Mouse (Mus musculus) stomach, embryonic 16.5 days (tissue): Measurements from ENCODE around the gene Chat. TPM values are rescaled to one million over a fixed set of nuclear protein-coding genes. Genes with fewer than 3 reads are reported as not detected.

Experiments
- ATAC-seq: fragments of 200-750 bp; cut with Nextera tagmentation; 2 replicates; pipeline ENCODE4 v1.8.0; 2017; ENCODE audit warnings: moderate number of reproducible peaks, moderate TSS enrichment; ENCODE audit not compliant: insufficient read depth, low FRiP score
- H3K27ac ChIP-seq: fragments of 300-500 bp; sonication (generic); 2 replicates; pipeline ENCODE4 v1.5.1; 2014; ENCODE audit warnings: low read length
- H3K27me3 ChIP-seq: fragments of 300-500 bp; sonication (generic); 2 replicates; pipeline ENCODE4 v1.6.1; 2014; ENCODE audit warnings: low read length, control low read depth, mixed read lengths; ENCODE audit not compliant: control insufficient read depth, insufficient read depth
- H3K36me3 ChIP-seq: fragments of 300-500 bp; sonication (generic); 2 replicates; pipeline ENCODE4 v1.6.1; 2014; ENCODE audit warnings: low read length; ENCODE audit not compliant: control insufficient read depth, insufficient read depth
- H3K4me1 ChIP-seq: fragments of 300-500 bp; sonication (generic); 2 replicates; pipeline ENCODE4 v1.6.1; 2014; ENCODE audit warnings: low read length, control low read depth, mixed read lengths; ENCODE audit not compliant: control insufficient read depth, insufficient read depth
- H3K4me2 ChIP-seq: fragments of 300-500 bp; sonication (generic); 2 replicates; pipeline ENCODE4 v1.6.1; 2014; ENCODE audit warnings: low read depth, low read length, mixed read lengths
- H3K4me3 ChIP-seq: fragments of 300-500 bp; sonication (generic); replicated peaks from 2 replicates; pipeline ENCODE4 v1.5.1; 2014; ENCODE audit warnings: mild to moderate bottlenecking, low read length
- H3K9ac ChIP-seq: fragments of 300-500 bp; sonication (generic); 2 replicates; pipeline ENCODE4 v1.6.1; 2014; ENCODE audit warnings: low read length
- H3K9me3 ChIP-seq: fragments of 300-500 bp; sonication (generic); replicated peaks from 2 replicates; pipeline ENCODE4 v1.6.1; 2016; ENCODE audit warnings: low read length, control low read depth; ENCODE audit not compliant: control insufficient read depth
- WGBS: fragments of 180-500 bp; shearing (Covaris S2); extraction: QIAGEN DNeasy Blood & Tissue Kit; methylation state at CpG from one replicate; pipeline ENCODE4 v1.1.7; 2014; 5-methylcytosine and 5-hydroxymethylcytosine counted together
- polyA plus RNA-seq: library from polyadenylated mRNA; unstranded; fragments of >200 nt; fragmentation: Nextera tagmentation; extraction: Ambion mirVana; gene quantifications from 2 replicates; pipeline ENCODE4 v1.2.1, GENCODE M21; 2015

Gene Chat
- polyA plus RNA-seq: 0.76 and 0.95 TPM in 2 replicates

- no peak within 1 kb of the TSS for H3K9ac ChIP-seq
- H3K9me3 ChIP-seq: no peaks in the 10 kb centered on the region
- peak within 1 kb of the TSS; percentile 29 for H3K4me3 ChIP-seq
- H3K27ac ChIP-seq: no peak within 1 kb of the TSS
- H3K36me3 ChIP-seq: no peaks in the 10 kb centered on the region
- H3K27me3 ChIP-seq: peaks cover 64% of the 10 kb centered on the region
- H3K4me1 ChIP-seq: peaks cover 11% of the 10 kb centered on the region; the same call in 1 of the 2 replicates
- no peak for ATAC-seq
- peak within 1 kb of the TSS; percentile 52 for H3K4me2 ChIP-seq
- WGBS: 14% methylated on average over 13 of the region's 13 CpGs
Observed at GRCm38 (mm10) chr14:32465889-32466288, at the start of gene Chat. Chat (minus strand) TSS chr14:32465989.

- Histone ChIP-seq H3K4me2 (peak within 1 kb of the TSS; percentile 73), H3K36me3 (0 out of 2 replicates have a peak, but pooled peaks cover 7% of the 10 kb centered on the region), H3K4me3 (peak within 1 kb of the TSS; percentile 79), H3K27me3 (no peaks in the 10 kb centered on the region), H3K27ac (peak within 1 kb of the TSS; percentile 46; the same call in 1 of the 2 replicates), H3K9me3 (no peaks in the 10 kb centered on the region), H3K9ac (peak within 1 kb of the TSS; percentile 79), H3K4me1 (peaks cover 9% of the 10 kb centered on the region)
- under 1% methylated on average over 62 of the region's 62 CpGs for WGBS
- ATAC-seq: peak; percentile 95
Observed at GRCm38 (mm10) chr14:32513336-32514032, 47.7 kb upstream of the Chat start, which contains the start of gene Ercc6. Ercc6 (plus strand) TSS chr14:32513521.

- WGBS: 37% methylated on average over 9 of the region's 9 CpGs
- no peak for ATAC-seq
- Histone ChIP-seq H3K36me3 (0 out of 2 replicates have a peak, but pooled peaks cover 7% of the 10 kb centered on the region), H3K4me3 (peak overlapping the region; percentile 79), H3K9me3 (no peaks in the 10 kb centered on the region), H3K9ac (peak overlapping the region; percentile 79; the same call in 1 of the 2 replicates), H3K4me2 (peak overlapping the region; percentile 73), H3K27ac (no peak overlapping the region), H3K27me3 (no peaks in the 10 kb centered on the region), H3K4me1 (peaks cover 9% of the 10 kb centered on the region)
Observed at GRCm38 (mm10) chr14:32512912-32513311, 47.1 kb upstream of the Chat start.

- H3K9me3 ChIP-seq: no peaks in the 10 kb centered on the region
- H3K27ac ChIP-seq: no peak overlapping the region
- no peaks in the 10 kb centered on the region for H3K36me3 ChIP-seq
- H3K4me1 ChIP-seq: peaks cover 8% of the 10 kb centered on the region
- no peak for ATAC-seq
- no peak overlapping the region for H3K4me2 ChIP-seq
- no peak overlapping the region for H3K9ac ChIP-seq
- H3K27me3 ChIP-seq: no peaks in the 10 kb centered on the region
- 80% methylated on average over 6 of the region's 6 CpGs for WGBS
- H3K4me3 ChIP-seq: no peak overlapping the region
Observed at GRCm38 (mm10) chr14:32509443-32509961, 43.7 kb upstream of the Chat start.

- no peak for ATAC-seq
- Histone ChIP-seq H3K9me3 (no peaks in the 10 kb centered on the region), H3K27ac (no peak overlapping the region), H3K36me3 (no peaks in the 10 kb centered on the region), H3K4me1 (peaks cover 3% of the 10 kb centered on the region), H3K9ac (no peak overlapping the region), H3K4me3 (no peak overlapping the region), H3K27me3 (no peaks in the 10 kb centered on the region), H3K4me2 (no peak overlapping the region)
- 50% methylated on average over 10 of the region's 10 CpGs for WGBS
Observed at GRCm38 (mm10) chr14:32508105-32508835, 42.5 kb upstream of the Chat start.

- ATAC-seq: no peak
- Histone ChIP-seq H3K36me3 (no peaks in the 10 kb centered on the region), H3K9ac (no peak overlapping the region), H3K9me3 (no peaks in the 10 kb centered on the region), H3K27me3 (no peaks in the 10 kb centered on the region), H3K4me2 (no peak overlapping the region), H3K27ac (no peak overlapping the region), H3K4me1 (no peaks in the 10 kb centered on the region), H3K4me3 (no peak overlapping the region)
- WGBS: 89% methylated on average over 4 of the region's 4 CpGs
Observed at GRCm38 (mm10) chr14:32507216-32507615, 41.4 kb upstream of the Chat start.

- Histone ChIP-seq H3K27me3 (no peaks in the 10 kb centered on the region), H3K9ac (no peak overlapping the region), H3K4me1 (no peaks in the 10 kb centered on the region), H3K36me3 (no peaks in the 10 kb centered on the region), H3K4me3 (no peak overlapping the region), H3K9me3 (no peaks in the 10 kb centered on the region), H3K4me2 (no peak overlapping the region), H3K27ac (no peak overlapping the region)
- 84% methylated on average over 10 of the region's 10 CpGs for WGBS
- ATAC-seq: no peak
Observed at GRCm38 (mm10) chr14:32506329-32506728, 40.5 kb upstream of the Chat start.

GRCm38 (mm10) chr14:32503897-32504296, 38.1 kb upstream of the Chat start:
- 72% methylated on average over 1 of the region's 1 CpGs for WGBS
- no peaks in the 10 kb centered on the region for H3K27me3 ChIP-seq

More at GRCm38 (mm10) chr14:32503897-32504296, 38.1 kb upstream of the Chat start:
- no peak overlapping the region for H3K9ac ChIP-seq
- no peaks in the 10 kb centered on the region for H3K9me3 ChIP-seq
- H3K4me2 ChIP-seq: no peak overlapping the region
- H3K36me3 ChIP-seq: no peaks in the 10 kb centered on the region
- no peak overlapping the region for H3K4me3 ChIP-seq
- no peak overlapping the region for H3K27ac ChIP-seq
- no peaks in the 10 kb centered on the region for H3K4me1 ChIP-seq
- ATAC-seq: no peak
